Mouse (Mus musculus) midbrain, embryonic 13.5 days (tissue): Measurements from ENCODE around the gene Orc6. TPM values are rescaled to one million over a fixed set of nuclear protein-coding genes. Genes with fewer than 3 reads are reported as not detected.

ENCODE experiments used
- ATAC-seq: fragments of 200-750 bp; cut with Nextera tagmentation; 2 replicates; pipeline ENCODE4 v1.8.0; 2017; ENCODE audit warnings: mild to moderate bottlenecking, moderate TSS enrichment, moderate library complexity
- H3K27ac ChIP-seq: fragments of 300-500 bp; sonication (generic); 2 replicates; pipeline ENCODE4 v1.5.1; 2015; ENCODE audit warnings: inconsistent platforms, mild to moderate bottlenecking, moderate library complexity
- H3K27me3 ChIP-seq: fragments of 300-500 bp; sonication (generic); 2 replicates; pipeline ENCODE4 v1.6.1; 2015; ENCODE audit warnings: mild to moderate bottlenecking, inconsistent platforms
- H3K36me3 ChIP-seq: fragments of 300-500 bp; sonication (generic); 2 replicates; pipeline ENCODE4 v1.6.1; 2015; ENCODE audit warnings: mild to moderate bottlenecking, inconsistent platforms
- H3K4me1 ChIP-seq: fragments of 300-500 bp; sonication (generic); replicated peaks from 2 replicates; pipeline ENCODE4 v1.6.1; 2015; ENCODE audit warnings: inconsistent platforms
- H3K4me2 ChIP-seq: fragments of 300-500 bp; sonication (generic); replicated peaks from 2 replicates; pipeline ENCODE4 v1.6.1; 2015; ENCODE audit warnings: moderate library complexity, mild to moderate bottlenecking, inconsistent platforms
- H3K4me3 ChIP-seq: fragments of 300-500 bp; sonication (generic); replicated peaks from 2 replicates; pipeline ENCODE4 v1.5.1; 2015; ENCODE audit warnings: mild to moderate bottlenecking, inconsistent platforms
- H3K9ac ChIP-seq: fragments of 300-500 bp; sonication (generic); replicated peaks from 2 replicates; pipeline ENCODE4 v1.6.1; 2015; ENCODE audit warnings: mild to moderate bottlenecking, inconsistent platforms
- H3K9me3 ChIP-seq: fragments of 300-500 bp; sonication (generic); 2 replicates; pipeline ENCODE4 v1.6.1; 2016; ENCODE audit warnings: mild to moderate bottlenecking, inconsistent platforms
- WGBS: fragments of 180-500 bp; shearing (Covaris S2); methylation state at CpG from one replicate; pipeline ENCODE4 v1.1.7; 2015; 5-methylcytosine and 5-hydroxymethylcytosine counted together
- polyA plus RNA-seq: library from polyadenylated mRNA; unstranded; fragments of >200 nt; fragmentation: Nextera tagmentation; extraction: Ambion mirVana; gene quantifications from 2 replicates; pipeline ENCODE4 v1.2.1, GENCODE M21; 2015

Orc6 gene
- polyA plus RNA-seq: 76.5 and 90.4 TPM in 2 replicates

DNA sequence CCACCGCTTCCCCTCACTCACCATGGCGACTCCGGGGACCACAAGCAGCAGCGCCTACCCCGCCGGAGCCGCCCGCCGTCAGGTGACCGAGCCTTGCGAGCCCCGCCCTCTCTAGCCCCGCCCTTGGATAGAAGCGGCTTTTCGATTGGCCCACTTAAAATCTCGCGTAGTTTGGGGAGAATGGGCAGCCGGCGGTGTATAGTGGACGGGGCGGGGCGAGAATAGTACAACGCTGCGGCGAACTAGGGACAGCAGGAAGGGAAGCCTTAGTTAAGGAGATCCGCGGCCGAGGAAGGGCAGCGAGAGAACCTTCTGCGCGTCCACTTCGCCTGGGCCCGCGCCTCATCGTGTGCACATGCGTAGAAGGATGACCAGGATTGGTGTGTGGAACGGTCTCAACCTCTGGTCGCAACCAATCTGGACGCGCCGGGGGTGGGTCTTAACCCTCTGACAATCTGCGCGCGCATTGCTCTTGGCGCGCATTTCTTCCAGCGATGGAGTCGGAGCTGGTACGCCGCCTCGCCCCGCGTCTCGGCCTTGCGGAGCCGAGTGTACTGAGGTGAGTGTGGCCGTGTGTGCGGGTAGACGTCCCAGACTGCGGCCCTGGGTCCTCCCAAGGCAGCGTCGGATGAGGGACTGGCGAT lies at the start of gene Orc6, which contains the start of gene Vps35:
TSS of gene Orc6 (plus strand) at position 199 of the 644 bp plus-strand sequence.
TSS of gene Vps35 (minus strand) at position 369 of the 644 bp plus-strand sequence.
- peaks cover 37% of the 10 kb centered on the region for H3K4me1 ChIP-seq
- no peaks in the 10 kb centered on the region for H3K9me3 ChIP-seq
- peaks cover 14% of the 10 kb centered on the region for H3K36me3 ChIP-seq
- H3K4me2 ChIP-seq: peak within 1 kb of the TSS; percentile 85
- no peaks in the 10 kb centered on the region for H3K27me3 ChIP-seq
- H3K4me3 ChIP-seq: peak within 1 kb of the TSS; percentile 92
- H3K27ac ChIP-seq: peak within 1 kb of the TSS; percentile 97
- ATAC-seq: peak; percentile 98
- H3K9ac ChIP-seq: peak within 1 kb of the TSS; percentile 94
- under 1% methylated on average over 61 of the region's 63 CpGs for whole genome bisulfite sequencing

DNA sequence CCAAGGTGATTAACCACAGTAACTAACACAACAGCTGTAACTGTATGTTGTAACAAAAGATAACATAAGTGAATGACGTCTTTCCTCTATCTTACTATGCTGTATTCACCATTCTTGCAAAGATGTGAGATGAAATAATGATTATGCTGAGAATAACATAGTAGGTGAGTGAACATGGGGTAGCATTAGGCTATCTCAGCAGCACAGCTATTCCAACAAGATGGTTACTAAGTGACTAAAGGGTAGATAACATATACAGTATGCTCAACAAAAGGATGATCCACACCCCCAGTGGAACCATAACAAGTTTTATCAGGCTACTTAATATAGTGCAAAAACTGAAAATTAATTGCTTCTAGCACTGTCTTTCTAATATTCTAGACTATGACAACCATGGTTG lies 12.6 kb upstream of the Orc6 start:
- Histone ChIP-seq H3K4me2 (no peak overlapping the region), H3K27ac (no peak overlapping the region), H3K4me1 (no peaks in the 10 kb centered on the region), H3K36me3 (peaks cover 61% of the 10 kb centered on the region), H3K27me3 (no peaks in the 10 kb centered on the region), H3K9ac (no peak overlapping the region), H3K9me3 (no peaks in the 10 kb centered on the region), H3K4me3 (no peak overlapping the region)
- ATAC-seq: no peak
- WGBS: 93% methylated on average over 1 of the region's 1 CpGs

DNA sequence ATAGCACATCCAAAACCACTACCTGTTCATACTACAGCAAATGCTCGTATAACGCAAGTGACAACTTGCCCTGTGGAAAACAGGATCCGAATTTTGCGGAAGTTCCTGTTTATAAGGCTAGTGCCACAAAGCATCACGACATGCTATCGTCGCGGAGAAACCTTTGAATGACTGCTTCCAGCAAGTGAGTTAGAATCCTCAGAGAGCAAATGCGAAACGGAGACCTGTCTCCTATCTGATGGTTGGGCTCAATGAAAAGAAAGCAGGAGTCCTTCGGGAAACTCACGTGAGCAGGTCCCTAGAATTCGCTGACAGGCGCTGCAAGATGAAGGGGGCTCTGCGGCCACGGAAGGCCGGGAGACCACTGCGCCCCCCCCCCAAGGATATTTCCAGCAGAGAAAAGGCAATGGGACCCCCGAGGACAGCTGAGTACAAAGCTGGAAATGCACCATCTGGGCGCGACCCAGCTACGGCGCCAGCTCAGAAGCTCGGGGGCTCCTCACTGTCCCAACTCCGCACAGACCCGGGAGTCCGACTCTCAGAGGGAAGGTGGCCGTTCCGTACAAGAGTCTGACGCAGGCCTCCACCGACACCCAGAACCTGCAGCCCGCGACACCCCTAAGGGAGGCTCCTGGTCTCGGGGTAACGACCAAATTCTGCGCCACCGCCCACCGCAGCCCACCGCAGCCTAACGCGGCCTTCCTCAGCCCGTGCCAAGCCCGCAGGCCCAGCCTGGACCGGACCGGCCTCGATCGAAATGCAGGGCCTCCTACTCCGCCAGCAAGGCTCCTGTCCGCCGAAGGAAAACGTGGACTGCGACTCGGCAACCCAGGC lies 615 bp upstream of the Orc6 start:
- WGBS: under 1% methylated on average over 52 of the region's 53 CpGs
- no peaks in the 10 kb centered on the region for H3K27me3 ChIP-seq
- H3K9ac ChIP-seq: peak overlapping the region; percentile 94
- ATAC-seq: peak; percentile 53; the same call in 1 of the 2 replicates
- H3K36me3 ChIP-seq: peaks cover 13% of the 10 kb centered on the region
- H3K27ac ChIP-seq: peak overlapping the region; percentile 97
- H3K4me1 ChIP-seq: peaks cover 37% of the 10 kb centered on the region
- H3K9me3 ChIP-seq: no peaks in the 10 kb centered on the region
- peak overlapping the region; percentile 92 for H3K4me3 ChIP-seq
- peak overlapping the region; percentile 72 for H3K4me2 ChIP-seq

DNA sequence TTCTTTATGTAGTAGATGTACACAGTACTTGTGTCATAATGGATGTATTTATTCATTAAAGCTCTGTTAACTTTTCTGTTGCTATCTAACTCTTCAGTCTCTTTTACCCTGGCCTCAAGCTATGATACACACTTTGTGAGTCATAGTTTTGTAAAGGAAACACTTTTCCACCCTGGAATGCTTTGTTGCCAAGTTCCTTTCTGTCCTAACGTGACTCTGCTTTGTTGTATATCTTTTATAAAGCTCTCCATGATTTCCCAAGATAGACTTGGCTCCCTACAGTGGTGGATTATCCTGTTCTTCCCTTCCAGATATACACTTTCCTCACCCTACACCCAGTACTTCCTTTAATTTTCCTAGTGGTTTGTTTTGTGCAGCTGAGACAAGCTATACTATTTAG lies 2.5 kb downstream of the Orc6 start:
- Histone ChIP-seq H3K4me3 (no peak overlapping the region), H3K27me3 (no peaks in the 10 kb centered on the region), H3K4me1 (peaks cover 36% of the 10 kb centered on the region), H3K9ac (no peak overlapping the region), H3K9me3 (no peaks in the 10 kb centered on the region), H3K36me3 (peaks cover 32% of the 10 kb centered on the region), H3K27ac (no peak overlapping the region), H3K4me2 (no peak overlapping the region)
- WGBS: 54% methylated on average over 1 of the region's 1 CpGs
- no peak for ATAC-seq

DNA sequence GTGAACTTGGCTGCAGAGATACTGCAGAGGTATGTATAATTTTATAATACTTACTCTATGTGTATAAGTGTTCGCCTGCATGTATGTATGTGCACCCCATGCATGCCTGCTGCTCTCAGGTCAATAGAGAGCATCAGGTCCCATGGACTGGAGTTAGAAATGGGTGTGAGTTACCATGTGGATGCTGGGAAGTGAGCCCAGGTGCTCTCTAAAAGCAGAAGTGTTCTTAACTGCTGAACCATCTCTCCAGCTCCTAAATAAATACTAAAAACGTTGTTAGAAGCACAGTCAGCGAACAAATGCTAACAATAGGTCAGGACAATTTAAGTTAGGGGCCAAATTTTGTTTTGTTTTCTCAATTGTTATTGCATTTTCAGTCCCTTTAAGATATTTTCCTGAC lies 3.5 kb downstream of the Orc6 start:
- no peak overlapping the region for H3K9ac ChIP-seq
- peaks cover 40% of the 10 kb centered on the region for H3K36me3 ChIP-seq
- H3K27me3 ChIP-seq: no peaks in the 10 kb centered on the region
- WGBS: 94% methylated on average over 3 of the region's 3 CpGs
- no peak overlapping the region for H3K27ac ChIP-seq
- ATAC-seq: no peak
- peaks cover 26% of the 10 kb centered on the region for H3K4me1 ChIP-seq
- no peak overlapping the region for H3K4me2 ChIP-seq
- H3K9me3 ChIP-seq: no peaks in the 10 kb centered on the region
- H3K4me3 ChIP-seq: no peak overlapping the region

DNA sequence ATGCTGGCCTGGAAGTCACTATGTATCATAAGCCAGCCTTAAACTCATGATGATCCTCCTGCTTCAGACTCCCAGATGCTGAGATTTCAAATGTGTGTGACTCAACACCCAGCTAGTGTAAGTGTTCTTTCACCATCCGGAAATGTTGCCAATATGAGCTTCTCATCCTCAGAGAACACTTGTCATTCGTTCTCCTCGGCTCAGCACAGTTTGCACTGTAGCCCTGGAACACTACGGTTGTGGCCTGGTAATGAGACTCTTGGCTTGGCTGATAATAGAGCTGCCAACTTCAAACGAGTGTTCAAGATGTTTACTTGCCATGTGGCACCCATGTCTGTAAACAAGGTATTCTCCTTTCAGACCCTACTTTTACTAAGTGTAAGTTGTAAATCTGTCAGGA lies 4.1 kb downstream of the Orc6 start:
- Histone ChIP-seq H3K27me3 (no peaks in the 10 kb centered on the region), H3K27ac (no peak overlapping the region), H3K9ac (no peak overlapping the region), H3K9me3 (no peaks in the 10 kb centered on the region), H3K4me1 (peaks cover 20% of the 10 kb centered on the region), H3K4me2 (no peak overlapping the region), H3K36me3 (peaks cover 46% of the 10 kb centered on the region), H3K4me3 (no peak overlapping the region)
- WGBS: 92% methylated on average over 5 of the region's 5 CpGs
- no peak for ATAC-seq

DNA sequence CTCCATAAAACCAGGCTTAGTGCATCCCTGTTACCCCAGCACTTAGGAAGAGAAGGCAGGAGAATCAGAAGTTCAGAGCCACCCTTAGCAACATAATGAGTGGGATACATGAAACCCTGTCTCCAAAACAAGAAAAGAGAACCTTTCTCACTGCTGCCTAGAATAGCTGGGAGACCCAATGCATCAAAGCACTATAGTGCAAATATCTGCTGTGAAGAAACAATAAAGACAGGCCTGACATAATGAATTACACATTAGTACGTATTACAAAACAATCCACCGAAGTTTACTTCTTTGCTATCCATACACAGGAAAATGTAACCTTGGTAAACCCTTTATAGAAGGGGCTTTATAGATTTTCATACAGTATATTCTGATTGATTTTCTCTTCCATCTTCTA lies 9.1 kb downstream of the Orc6 start:
- Histone ChIP-seq H3K9me3 (no peaks in the 10 kb centered on the region), H3K4me2 (no peak overlapping the region), H3K4me1 (no peaks in the 10 kb centered on the region), H3K4me3 (no peak overlapping the region), H3K36me3 (peaks cover 47% of the 10 kb centered on the region), H3K9ac (no peak overlapping the region), H3K27me3 (no peaks in the 10 kb centered on the region), H3K27ac (no peak overlapping the region)
- ATAC-seq: no peak
- 96% methylated on average over 2 of the region's 2 CpGs for WGBS

DNA sequence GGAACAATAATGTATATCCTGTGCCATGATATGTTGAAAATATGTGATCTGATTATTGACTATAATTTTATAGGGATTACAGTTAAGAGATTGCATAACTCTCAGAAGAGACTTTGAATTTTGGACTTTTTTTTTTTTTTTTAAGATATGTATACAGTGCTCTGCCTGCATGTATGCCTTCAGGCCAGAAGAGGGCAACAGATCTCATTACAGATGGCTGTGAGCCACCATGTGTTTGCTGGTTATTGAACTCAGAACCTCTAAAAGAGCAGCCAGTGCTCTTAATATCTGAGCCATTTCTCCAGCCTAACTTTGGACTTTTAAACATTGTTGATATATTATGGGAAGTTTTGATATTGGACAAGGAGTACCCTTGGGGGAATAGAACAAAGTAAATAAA lies 12.3 kb downstream of the Orc6 start:
- Histone ChIP-seq H3K9ac (no peak overlapping the region), H3K4me2 (no peak overlapping the region), H3K4me3 (no peak overlapping the region), H3K9me3 (no peaks in the 10 kb centered on the region), H3K27ac (no peak overlapping the region), H3K36me3 (peaks cover 24% of the 10 kb centered on the region), H3K4me1 (no peaks in the 10 kb centered on the region), H3K27me3 (no peaks in the 10 kb centered on the region)
- ATAC-seq: no peak

DNA sequence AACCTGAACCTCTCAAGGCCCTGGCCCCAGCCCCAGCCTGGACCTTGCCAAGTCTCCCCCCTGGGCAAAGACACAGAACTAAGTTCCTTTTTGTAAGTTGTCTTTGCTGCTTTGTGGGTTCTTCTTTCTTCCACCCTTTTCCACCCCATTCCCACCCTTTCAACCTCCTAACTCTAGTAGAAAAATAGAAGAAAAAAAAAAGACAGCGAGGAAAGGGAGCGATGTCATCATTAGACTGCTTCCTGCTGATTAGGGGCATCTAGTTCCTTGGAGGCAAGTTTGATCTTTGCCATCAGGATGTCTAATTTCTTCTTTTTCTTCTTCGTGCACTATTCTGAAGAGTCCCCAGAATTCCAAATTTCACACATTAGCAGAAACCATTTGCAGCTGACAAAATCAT lies 13.6 kb downstream of the Orc6 start:
- 86% methylated on average over 3 of the region's 3 CpGs for WGBS
- no peak overlapping the region for H3K4me3 ChIP-seq
- H3K4me2 ChIP-seq: no peak overlapping the region
- H3K36me3 ChIP-seq: peaks cover 14% of the 10 kb centered on the region
- H3K9ac ChIP-seq: no peak overlapping the region
- no peaks in the 10 kb centered on the region for H3K4me1 ChIP-seq
- no peak for ATAC-seq
- no peak overlapping the region for H3K27ac ChIP-seq
- H3K27me3 ChIP-seq: no peaks in the 10 kb centered on the region
- no peaks in the 10 kb centered on the region for H3K9me3 ChIP-seq

DNA sequence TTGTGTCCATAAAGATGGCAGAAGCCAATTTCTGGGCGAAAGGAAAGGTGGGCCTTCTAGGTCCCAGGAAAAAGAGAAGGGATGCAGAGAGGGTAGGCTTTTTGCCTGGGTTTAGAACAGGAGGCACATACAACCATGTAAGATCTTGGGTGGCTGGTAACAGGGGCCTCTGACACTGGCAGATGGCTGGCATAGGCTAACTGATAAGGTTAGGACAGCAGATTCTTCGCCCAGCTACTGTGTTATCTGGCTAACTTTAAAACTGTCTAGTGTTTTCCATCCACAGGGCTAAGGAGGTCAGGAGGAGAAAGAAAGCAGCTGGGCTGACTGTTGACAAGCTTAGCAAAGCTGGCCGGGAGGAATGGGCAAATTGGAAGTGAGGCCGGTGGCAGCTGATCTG lies 19.1 kb downstream of the Orc6 start:
- no peak for ATAC-seq
- H3K9me3 ChIP-seq: no peaks in the 10 kb centered on the region

DNA sequence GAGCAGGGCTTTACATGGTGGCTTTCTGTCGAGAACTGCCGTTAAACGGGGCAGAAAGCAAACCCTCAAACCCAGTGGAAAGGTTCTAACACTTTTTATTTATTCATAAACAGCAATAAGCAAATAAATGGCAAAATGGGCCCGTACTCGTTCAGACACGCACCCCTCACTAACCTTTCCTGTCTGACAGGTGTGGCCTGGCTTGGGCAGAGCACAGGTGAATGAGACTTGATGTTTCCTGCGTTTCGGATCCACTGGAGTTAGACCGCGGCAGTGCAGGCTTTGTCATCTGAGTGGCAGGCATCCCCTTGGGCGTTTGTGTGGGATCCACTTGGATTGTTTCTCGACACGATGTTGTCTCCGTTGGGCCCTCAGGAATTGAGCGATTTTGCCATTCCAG lies 22.5 kb downstream of the Orc6 start:
- H3K36me3 ChIP-seq: no peaks in the 10 kb centered on the region
- no peak overlapping the region for H3K9ac ChIP-seq
- H3K9me3 ChIP-seq: no peaks in the 10 kb centered on the region
- WGBS: 87% methylated on average over 15 of the region's 15 CpGs
- H3K4me1 ChIP-seq: no peaks in the 10 kb centered on the region
- H3K27me3 ChIP-seq: no peaks in the 10 kb centered on the region
- ATAC-seq: no peak
- H3K4me3 ChIP-seq: no peak overlapping the region
- H3K27ac ChIP-seq: no peak overlapping the region
- H3K4me2 ChIP-seq: no peak overlapping the region

More for the DNA sequence above, 19.1 kb downstream of the Orc6 start:
- Histone ChIP-seq H3K27ac (no peak overlapping the region), H3K4me2 (no peak overlapping the region), H3K4me1 (no peaks in the 10 kb centered on the region), H3K27me3 (no peaks in the 10 kb centered on the region), H3K4me3 (no peak overlapping the region), H3K36me3 (no peaks in the 10 kb centered on the region), H3K9ac (no peak overlapping the region)
- WGBS: 85% methylated on average over 4 of the region's 4 CpGs

DNA sequence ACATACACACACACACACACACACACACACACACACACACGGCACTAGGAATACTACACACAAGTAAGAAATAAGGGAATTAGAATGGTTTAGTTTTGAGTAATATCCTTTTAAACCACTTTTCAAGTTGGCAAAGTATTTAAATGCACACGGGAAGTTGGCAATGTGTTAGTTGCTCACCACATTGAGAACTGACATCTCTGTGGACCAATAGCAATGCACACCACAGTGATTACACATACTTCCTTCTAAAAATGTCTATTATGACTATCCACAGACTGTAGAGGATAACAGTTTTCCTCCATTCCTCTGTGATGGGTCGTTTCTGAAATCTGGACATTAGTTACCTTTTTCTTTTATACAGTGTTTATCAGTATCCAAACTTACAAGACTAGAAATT lies 23.7 kb downstream of the Orc6 start:
- Histone ChIP-seq H3K4me1 (no peaks in the 10 kb centered on the region), H3K4me3 (no peak overlapping the region), H3K9me3 (no peaks in the 10 kb centered on the region), H3K27me3 (no peaks in the 10 kb centered on the region), H3K9ac (no peak overlapping the region), H3K36me3 (no peaks in the 10 kb centered on the region), H3K27ac (no peak overlapping the region), H3K4me2 (no peak overlapping the region)
- 82% methylated on average over 3 of the region's 3 CpGs for WGBS
- ATAC-seq: no peak
